Mouse (Mus musculus): ENCODE data around the gene Borcs5. TPM values are rescaled to one million over a fixed set of nuclear protein-coding genes. Genes with fewer than 3 reads are reported as not detected.
A peak's percentile ranks its signal among the peaks of the same experiment; 100 is the strongest.

Borcs5 gene
- 13.5 and 15.1 TPM in 2 replicates for polyA plus RNA-seq (2015; fragmentation: Nextera tagmentation; extraction: Ambion mirVana)

- peaks cover under 1% of the 10 kb centered on the region; the same call in 1 of the 2 replicates for H3K36me3 ChIP-seq (ENCODE audit: control insufficient read depth, insufficient read depth)
- no peak within 1 kb of the TSS for H3K9ac ChIP-seq (ENCODE audit: low read depth, low read length)
- 94% methylated on average over 3 of the region's 3 CpGs for WGBS
- TF ChIP-seq CTCF (IDR thresholded peaks at IDR 0.05; ENCODE audit: low read depth): no peak
- H3K27me3 ChIP-seq (replicated peaks; ENCODE audit: control insufficient read depth, insufficient read depth, low read length): no peaks in the 10 kb centered on the region
- H3K4me2 ChIP-seq (replicated peaks; ENCODE audit: low read depth): no peak within 1 kb of the TSS; the same call in 1 of the 2 replicates
- no peaks in the 10 kb centered on the region for H3K9me3 ChIP-seq (ENCODE audit: control insufficient read depth)
- H3K4me1 ChIP-seq (replicated peaks; ENCODE audit: control insufficient read depth, insufficient read depth, low read length): no peaks in the 10 kb centered on the region
- H3K4me3 ChIP-seq (ENCODE audit: low read depth, low read length): no peak within 1 kb of the TSS
- no peak for ATAC-seq
- no peak within 1 kb of the TSS for H3K27ac ChIP-seq (ENCODE audit: low read depth, low read length)
Observed at GRCm38 (mm10) chr6:134639210-134639609, at the start of gene Borcs5. Gene Borcs5 (plus strand): TSS chr6:134639510.

GRCm38 (mm10) chr6:134591614-134592013 is 47.7 kb upstream of the Borcs5 start:
- TF ChIP-seq CTCF (IDR thresholded peaks at IDR 0.05; ENCODE audit: low read depth): no peak
- Histone ChIP-seq H3K4me3 (ENCODE audit: low read depth, low read length) (no peak overlapping the region), H3K27me3 (replicated peaks; ENCODE audit: control insufficient read depth, insufficient read depth, low read length) (no peaks in the 10 kb centered on the region), H3K4me1 (replicated peaks; ENCODE audit: control insufficient read depth, insufficient read depth, low read length) (no peaks in the 10 kb centered on the region), H3K27ac (ENCODE audit: low read depth, low read length) (no peak overlapping the region), H3K9ac (ENCODE audit: low read depth, low read length) (no peak overlapping the region), H3K9me3 (ENCODE audit: control insufficient read depth) (no peaks in the 10 kb centered on the region), H3K4me2 (replicated peaks; ENCODE audit: low read depth) (no peak overlapping the region), H3K36me3 (ENCODE audit: control insufficient read depth, insufficient read depth) (no peaks in the 10 kb centered on the region)
- ATAC-seq: no peak
- WGBS: 84% methylated on average over 2 of the region's 2 CpGs

GRCm38 (mm10) chr6:134594569-134595442 is 44.5 kb upstream of the Borcs5 start:
- Histone ChIP-seq H3K27me3 (replicated peaks; ENCODE audit: control insufficient read depth, insufficient read depth, low read length) (no peaks in the 10 kb centered on the region), H3K4me3 (ENCODE audit: low read depth, low read length) (no peak overlapping the region), H3K4me2 (replicated peaks; ENCODE audit: low read depth) (peak overlapping the region; percentile 11; the same call in 1 of the 2 replicates), H3K4me1 (replicated peaks; ENCODE audit: control insufficient read depth, insufficient read depth, low read length) (no peaks in the 10 kb centered on the region), H3K36me3 (ENCODE audit: control insufficient read depth, insufficient read depth) (no peaks in the 10 kb centered on the region), H3K27ac (ENCODE audit: low read depth, low read length) (no peak overlapping the region), H3K9me3 (ENCODE audit: control insufficient read depth) (no peaks in the 10 kb centered on the region), H3K9ac (ENCODE audit: low read depth, low read length) (no peak overlapping the region)
- TF ChIP-seq CTCF (IDR thresholded peaks at IDR 0.05; ENCODE audit: low read depth): no peak
- no peak for ATAC-seq
- WGBS: 66% methylated on average over 21 of the region's 21 CpGs

- WGBS: 52% methylated on average over 6 of the region's 6 CpGs
- Histone ChIP-seq H3K4me2 (replicated peaks; ENCODE audit: low read depth) (no peak overlapping the region), H3K4me3 (ENCODE audit: low read depth, low read length) (no peak overlapping the region), H3K27ac (ENCODE audit: low read depth, low read length) (no peak overlapping the region), H3K4me1 (replicated peaks; ENCODE audit: control insufficient read depth, insufficient read depth, low read length) (0 out of 2 replicates have a peak, but pooled peaks cover 3% of the 10 kb centered on the region), H3K9ac (ENCODE audit: low read depth, low read length) (no peak overlapping the region), H3K27me3 (replicated peaks; ENCODE audit: control insufficient read depth, insufficient read depth, low read length) (no peaks in the 10 kb centered on the region), H3K36me3 (ENCODE audit: control insufficient read depth, insufficient read depth) (no peaks in the 10 kb centered on the region), H3K9me3 (ENCODE audit: control insufficient read depth) (no peaks in the 10 kb centered on the region)
- TF ChIP-seq CTCF (IDR thresholded peaks at IDR 0.05; ENCODE audit: low read depth): no peak
- no peak for ATAC-seq
Observed at GRCm38 (mm10) chr6:134597651-134598229, 41.6 kb upstream of the Borcs5 start.

GRCm38 (mm10) chr6:134599239-134599638 is 40.1 kb upstream of the Borcs5 start:
- no peaks in the 10 kb centered on the region for H3K27me3 ChIP-seq (replicated peaks; ENCODE audit: control insufficient read depth, insufficient read depth, low read length)
- no peaks in the 10 kb centered on the region for H3K9me3 ChIP-seq (ENCODE audit: control insufficient read depth)
- H3K4me2 ChIP-seq (replicated peaks; ENCODE audit: low read depth): no peak overlapping the region
- WGBS: 35% methylated on average over 1 of the region's 1 CpGs
- H3K27ac ChIP-seq (ENCODE audit: low read depth, low read length): no peak overlapping the region
- no peak overlapping the region for H3K4me3 ChIP-seq (ENCODE audit: low read depth, low read length)
- ATAC-seq: no peak
- no peak for TF ChIP-seq CTCF (IDR thresholded peaks at IDR 0.05; ENCODE audit: low read depth)
- no peaks in the 10 kb centered on the region for H3K36me3 ChIP-seq (ENCODE audit: control insufficient read depth, insufficient read depth)
- no peak overlapping the region for H3K9ac ChIP-seq (ENCODE audit: low read depth, low read length)
- H3K4me1 ChIP-seq (replicated peaks; ENCODE audit: control insufficient read depth, insufficient read depth, low read length): 0 out of 2 replicates have a peak, but pooled peaks cover 3% of the 10 kb centered on the region

- Histone ChIP-seq H3K4me2 (replicated peaks; ENCODE audit: low read depth) (no peak overlapping the region), H3K27me3 (replicated peaks; ENCODE audit: control insufficient read depth, insufficient read depth, low read length) (no peaks in the 10 kb centered on the region), H3K4me1 (replicated peaks; ENCODE audit: control insufficient read depth, insufficient read depth, low read length) (0 out of 2 replicates have a peak, but pooled peaks cover 3% of the 10 kb centered on the region), H3K4me3 (ENCODE audit: low read depth, low read length) (no peak overlapping the region), H3K36me3 (ENCODE audit: control insufficient read depth, insufficient read depth) (no peaks in the 10 kb centered on the region), H3K9me3 (ENCODE audit: control insufficient read depth) (no peaks in the 10 kb centered on the region), H3K27ac (ENCODE audit: low read depth, low read length) (no peak overlapping the region), H3K9ac (ENCODE audit: low read depth, low read length) (no peak overlapping the region)
- no peak for TF ChIP-seq CTCF (IDR thresholded peaks at IDR 0.05; ENCODE audit: low read depth)
- 60% methylated on average over 7 of the region's 7 CpGs for WGBS
- ATAC-seq: no peak
Observed at GRCm38 (mm10) chr6:134601130-134601529, 38.2 kb upstream of the Borcs5 start.

Data from intestine, postnatal 0 days (tissue).